Mouse (Mus musculus) 416B (cell line): Measurements from ENCODE around the gene Pex14.

Experiments
- DNase-seq: peaks from one replicate; pipeline ENCODE4 v3.0.0; 2011; ENCODE audit warnings: low read depth

Pex14 gene

GRCm38 (mm10) chr4:149055847-149056246 is 43.8 kb downstream of the Pex14 start:
- no peak for DNase-seq

GRCm38 (mm10) chr4:149049351-149050159 is 50.1 kb downstream of the Pex14 start:
- DNase-seq, result peak; percentile 24

- DNase-seq, result no peak
Observed at GRCm38 (mm10) chr4:149048625-149049228, 50.9 kb downstream of the Pex14 start.

- DNase-seq, result peak; percentile 50
Observed at GRCm38 (mm10) chr4:149047360-149047759, 52.3 kb downstream of the Pex14 start.

GRCm38 (mm10) chr4:149045885-149046284 is 53.8 kb downstream of the Pex14 start:
- DNase-seq, result no peak

GRCm38 (mm10) chr4:149040289-149040688 is 59.4 kb downstream of the Pex14 start:
- no peak for DNase-seq

- no peak for DNase-seq
Observed at GRCm38 (mm10) chr4:149037706-149038105, 62.0 kb downstream of the Pex14 start.

GRCm38 (mm10) chr4:149036592-149036991 is 63.1 kb downstream of the Pex14 start:
- no peak for DNase-seq

GRCm38 (mm10) chr4:149031507-149031906 is 68.2 kb downstream of the Pex14 start:
- peak; percentile 46 for DNase-seq

- DNase-seq, result no peak
Observed at GRCm38 (mm10) chr4:149027571-149027970, 72.1 kb downstream of the Pex14 start.

GRCm38 (mm10) chr4:149025242-149025641 is 74.4 kb downstream of the Pex14 start:
- DNase-seq, result no peak

GRCm38 (mm10) chr4:149021021-149021420 is 78.7 kb downstream of the Pex14 start:
- DNase-seq, result no peak

GRCm38 (mm10) chr4:149019456-149019855 is 80.2 kb downstream of the Pex14 start:
- DNase-seq, result no peak

GRCm38 (mm10) chr4:149006756-149007155 is 92.9 kb downstream of the Pex14 start:
- DNase-seq, result no peak

GRCm38 (mm10) chr4:149006107-149006506 is 93.6 kb downstream of the Pex14 start:
- peak; percentile 43 for DNase-seq

- DNase-seq, result no peak
Observed at GRCm38 (mm10) chr4:149002441-149003093, 97.1 kb downstream of the Pex14 start.

GRCm38 (mm10) chr4:149001515-149001914 is 98.2 kb downstream of the Pex14 start:
- DNase-seq, result peak; percentile 44

GRCm38 (mm10) chr4:149000746-149001145 is 98.9 kb downstream of the Pex14 start:
- no peak for DNase-seq

GRCm38 (mm10) chr4:148993948-148994347 is 105.7 kb downstream of the Pex14 start:
- no peak for DNase-seq

GRCm38 (mm10) chr4:148990038-148990437 is 109.6 kb downstream of the Pex14 start:
- no peak for DNase-seq

- no peak for DNase-seq
Observed at GRCm38 (mm10) chr4:148985541-148986476, 113.9 kb downstream of the Pex14 start.
